Comparison of ENCODE assay signal across 11 mouse cellular contexts in the genomic region with DNA sequence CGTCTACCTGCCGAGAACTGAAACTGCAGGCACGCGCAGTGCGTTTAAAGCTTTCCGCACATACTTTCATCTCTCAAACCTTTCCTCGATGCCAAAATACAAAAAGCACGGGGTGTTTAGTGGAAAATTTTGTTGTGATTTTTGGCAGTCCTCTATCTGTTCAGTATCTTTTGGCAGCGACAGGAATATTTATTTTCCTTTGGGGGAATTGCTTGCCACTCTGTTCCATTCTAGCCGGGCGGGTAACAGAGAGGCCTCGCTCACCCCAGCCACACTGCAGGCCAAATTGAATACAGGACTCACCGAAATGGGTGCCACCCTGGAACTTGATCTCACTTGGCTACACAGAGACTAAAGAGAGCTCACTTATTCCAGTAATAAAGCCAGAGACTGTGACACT.
A peak's percentile ranks its signal among the peaks of the same experiment; 100 is the strongest.
DNase-seq lines count a peak whose midpoint lies in the region; ATAC-seq and TF ChIP-seq lines count a peak whose summit lies in the region.
"Had no signal": no experiment of that assay in that cellular context is flagged by ENCODE, and none has a peak within 500 bp of the region (broad histone marks: within the 10 kb centered on the region; RNA-seq: fewer than 3 reads in every experiment).

No protein-coding gene starts in this region.

- intact Hi-C loops in heart, adult 2 months (cut with DNase I) = loop anchor here (5.0 kb wide), 1 partner anchor 666 kb away; no protein-coding TSS in a partner anchor
- intact Hi-C loops in heart, postnatal 25 days (cut with DNase I) = no loop called here

- 31% methylated on average over 13 of the region's 13 CpGs for WGBS in heart, adult 2 months
- 52% methylated on average over 13 of the region's 13 CpGs for WGBS in liver, adult 2 months
- WGBS in liver, embryonic 11.5 days = 78% methylated on average over 13 of the region's 13 CpGs

- no peaks in the 10 kb centered on the region for H3K36me3 ChIP-seq in heart, adult 2 months (ENCODE audit: control insufficient read depth, insufficient read depth, low read length)
- no peaks in the 10 kb centered on the region for H3K36me3 ChIP-seq in liver, adult 2 months (ENCODE audit: control insufficient read depth, insufficient read depth, low read length)
- H3K36me3 ChIP-seq in liver, embryonic 11.5 days (ENCODE audit: control insufficient read depth, insufficient read depth, low read length) = no peaks in the 10 kb centered on the region

- H3K79me2 ChIP-seq in heart, adult 2 months (replicated peaks; ENCODE audit: control insufficient read depth, insufficient read depth, low read length) = no peaks in the 10 kb centered on the region
- H3K79me2 ChIP-seq in liver, adult 2 months (ENCODE audit: control insufficient read depth, insufficient read depth, low read length) = no peaks in the 10 kb centered on the region

- DNase-seq in heart, adult 2 months = peak in 1 of 2 experiments; percentile 41
- DNase-seq in heart, postnatal 25 days (ENCODE audit: low spot score) = no peak
- DNase-seq in liver, adult 2 months (ENCODE audit: extremely low read depth, low read depth, low spot score) = peak; percentile 33
- no peak for DNase-seq in liver, embryonic 11.5 days (ENCODE audit: low spot score)
- DNase-seq in lung, postnatal 36 days = no peak
- DNase-seq: cerebellum, postnatal 25 days; lung, adult 18-20 months had no signal

- no peak for TF ChIP-seq EP300 in heart, adult 2 months (IDR thresholded peaks at IDR 0.05; ENCODE audit: insufficient read depth, low read depth, low read length)

- H3K27me3 ChIP-seq in heart, adult 2 months (ENCODE audit: control insufficient read depth, insufficient read depth, low read length) = no peaks in the 10 kb centered on the region
- H3K27me3 ChIP-seq in liver, adult 2 months (ENCODE audit: control insufficient read depth, insufficient read depth, low read length) = no peaks in the 10 kb centered on the region
- no peaks in the 10 kb centered on the region for H3K27me3 ChIP-seq in liver, embryonic 11.5 days (replicated peaks; ENCODE audit: control insufficient read depth, insufficient read depth, low read length)
- H3K27me3 ChIP-seq: megakaryocyte, embryonic 14.5 days had no signal

- peak overlapping the region; percentile 38 for H3K27ac ChIP-seq in heart, adult 2 months
- H3K27ac ChIP-seq in liver, adult 2 months (replicated peaks; ENCODE audit: insufficient read depth, low read depth, low read length) = no peak overlapping the region
- H3K27ac ChIP-seq in liver, embryonic 11.5 days (ENCODE audit: low read depth, low read length) = no peak overlapping the region
- H3K27ac ChIP-seq in cortical plate, adult 2 months (ENCODE audit: insufficient read depth, low read length) = 0 out of 2 replicates have a peak overlapping the region, but pooled peaks have one; percentile 12

- no peaks in the 10 kb centered on the region; the same call in none of the 2 replicates for H3K4me1 ChIP-seq in heart, adult 2 months (ENCODE audit: control insufficient read depth, insufficient read depth, low read length)
- no peaks in the 10 kb centered on the region for H3K4me1 ChIP-seq in liver, adult 2 months (ENCODE audit: control insufficient read depth, insufficient read depth, low read length)
- H3K4me1 ChIP-seq in liver, embryonic 11.5 days (replicated peaks; ENCODE audit: control insufficient read depth, insufficient read depth, low read length) = no peaks in the 10 kb centered on the region
- no peaks in the 10 kb centered on the region for H3K4me1 ChIP-seq in cortical plate, adult 2 months (ENCODE audit: control insufficient read depth, insufficient read depth, low read length)

- H3K4me2 ChIP-seq in liver, embryonic 11.5 days = no peak overlapping the region

- no peak overlapping the region for H3K9ac ChIP-seq in heart, adult 2 months (ENCODE audit: low read depth, low read length)
- H3K9ac ChIP-seq in liver, adult 2 months (ENCODE audit: low read depth, low read length) = no peak overlapping the region
- no peak overlapping the region for H3K9ac ChIP-seq in liver, embryonic 11.5 days (ENCODE audit: low read depth, low read length)

- no peak overlapping the region for H3K4me3 ChIP-seq in heart, adult 2 months
- H3K4me3 ChIP-seq in liver, adult 2 months (ENCODE audit: insufficient read depth, low read depth, low read length) = no peak overlapping the region
- H3K4me3 ChIP-seq in liver, embryonic 11.5 days (ENCODE audit: low read depth, low read length) = no peak overlapping the region
- H3K4me3 ChIP-seq in cortical plate, adult 2 months (ENCODE audit: insufficient read depth, low read length) = no peak overlapping the region
- H3K4me3 ChIP-seq: megakaryocyte, embryonic 14.5 days; myocyte had no signal

- no peak for TF ChIP-seq POLR2A in heart, adult 2 months (IDR thresholded peaks at IDR 0.05; ENCODE audit: insufficient read depth, low read depth, low read length)
- no peak for TF ChIP-seq POLR2A in liver, adult 2 months (IDR thresholded peaks at IDR 0.05; ENCODE audit: extremely low read depth, insufficient read depth, low read length)
- no peak for TF ChIP-seq POLR2A in cortical plate, adult 2 months (IDR thresholded peaks at IDR 0.05; ENCODE audit: extremely low read depth, insufficient read depth, low read length)

- no peak for ATAC-seq in liver, embryonic 11.5 days (replicated peaks; ENCODE audit: low FRiP score)
- ATAC-seq in inflammation-experienced regulatory T-cells, adult 6 months = no peak

- H3K9me3 ChIP-seq in liver, embryonic 11.5 days (ENCODE audit: control insufficient read depth, low read length) = no peaks in the 10 kb centered on the region

- TF ChIP-seq CTCF in heart, adult 2 months (IDR thresholded peaks at IDR 0.05) = no peak
- no peak for TF ChIP-seq CTCF in liver, adult 2 months (IDR thresholded peaks at IDR 0.05; ENCODE audit: low read depth, low read length)
- TF ChIP-seq CTCF in cortical plate, adult 2 months (IDR thresholded peaks at IDR 0.05; ENCODE audit: extremely low read depth, insufficient read depth, low read length) = no peak

Comparison
In these comparisons a context has a peak if more than half of its experiments do, and no peak if none do; other contexts are left out.
1. H3K27ac ChIP-seq: peak in heart, adult 2 months (single experiment) and cortical plate, adult 2 months (single experiment); none in liver, adult 2 months (single experiment) and liver, embryonic 11.5 days (single experiment).